Mouse (Mus musculus) retina, embryonic 14.5 days (tissue): ENCODE measurements around the gene 1110059E24Rik.
"Not testable (repeated sequence)": the region's sequence is repeated elsewhere in the genome, so short reads cannot be mapped to it uniquely, and the experiment has no call there.

Experiments used
- DNase-seq: peaks from one replicate; pipeline ENCODE4 v3.0.0-alpha.2; 2015; ENCODE audit warnings: low spot score

The 1110059E24Rik gene

GRCm38 (mm10) chr19:21626271-21626988 lies 26.3 kb downstream of the 1110059E24Rik start:
- no peak for DNase-seq

GRCm38 (mm10) chr19:21624148-21624535 lies 28.6 kb downstream of the 1110059E24Rik start:
- DNase-seq = no peak

- no peak for DNase-seq
These were observed 29.2 kb downstream of the 1110059E24Rik start for GRCm38 (mm10) chr19:21623410-21624147.

GRCm38 (mm10) chr19:21615801-21616200 lies 37.0 kb downstream of the 1110059E24Rik start:
- DNase-seq = no peak

- peak; percentile 10 for DNase-seq
These were observed 40.8 kb downstream of the 1110059E24Rik start for GRCm38 (mm10) chr19:21611725-21612575.

GRCm38 (mm10) chr19:21611297-21611696 lies 41.5 kb downstream of the 1110059E24Rik start:
- no peak for DNase-seq

GRCm38 (mm10) chr19:21610240-21610639 lies 42.5 kb downstream of the 1110059E24Rik start:
- DNase-seq = no peak

GRCm38 (mm10) chr19:21605294-21605693 lies 47.5 kb downstream of the 1110059E24Rik start:
- DNase-seq = no peak

- no peak for DNase-seq
These were observed 48.9 kb downstream of the 1110059E24Rik start for GRCm38 (mm10) chr19:21603836-21604235.

- no peak for DNase-seq
These were observed 51.2 kb downstream of the 1110059E24Rik start for GRCm38 (mm10) chr19:21601541-21602101.

GRCm38 (mm10) chr19:21598659-21599352 lies 54.0 kb downstream of the 1110059E24Rik start:
- no peak for DNase-seq

- no peak for DNase-seq
These were observed 58.1 kb downstream of the 1110059E24Rik start for GRCm38 (mm10) chr19:21594676-21595075.

GRCm38 (mm10) chr19:21592216-21592615 lies 60.6 kb downstream of the 1110059E24Rik start:
- not testable (repeated sequence) for DNase-seq

- no peak for DNase-seq
These were observed 62.9 kb downstream of the 1110059E24Rik start for GRCm38 (mm10) chr19:21589888-21590287.

GRCm38 (mm10) chr19:21587593-21587992 lies 65.2 kb downstream of the 1110059E24Rik start:
- DNase-seq = no peak

- no peak for DNase-seq
These were observed 66.2 kb downstream of the 1110059E24Rik start for GRCm38 (mm10) chr19:21586546-21586945.

GRCm38 (mm10) chr19:21585868-21586267 lies 66.9 kb downstream of the 1110059E24Rik start:
- DNase-seq = no peak

GRCm38 (mm10) chr19:21583986-21584385 lies 68.8 kb downstream of the 1110059E24Rik start:
- no peak for DNase-seq

GRCm38 (mm10) chr19:21583523-21583984 lies 69.2 kb downstream of the 1110059E24Rik start:
- DNase-seq = no peak

- DNase-seq = no peak
These were observed 71.4 kb downstream of the 1110059E24Rik start for GRCm38 (mm10) chr19:21581404-21581803.

GRCm38 (mm10) chr19:21579896-21580295 lies 72.9 kb downstream of the 1110059E24Rik start:
- no peak for DNase-seq
